Mouse (Mus musculus) midbrain, embryonic 12.5 days (tissue): ENCODE results near the gene Bbs10. TPM values are rescaled to one million over a fixed set of nuclear protein-coding genes. Genes with fewer than 3 reads are reported as not detected.

Experiments used
- ATAC-seq: fragments of 200-750 bp; cut with Nextera tagmentation; 2 replicates; pipeline ENCODE4 v1.8.0; 2017; ENCODE audit warnings: low read depth, moderate TSS enrichment, moderate library complexity; ENCODE audit not compliant: low FRiP score
- H3K27ac ChIP-seq: fragments of 300-500 bp; sonication (generic); replicated peaks from 2 replicates; pipeline ENCODE4 v1.5.1; 2016; ENCODE audit warnings: mild to moderate bottlenecking
- H3K27me3 ChIP-seq: fragments of 300-500 bp; sonication (generic); 2 replicates; pipeline ENCODE4 v1.6.1; 2016; ENCODE audit warnings: mild to moderate bottlenecking
- H3K36me3 ChIP-seq: fragments of 300-500 bp; sonication (generic); 2 replicates; pipeline ENCODE4 v1.6.1; 2016
- H3K4me1 ChIP-seq: fragments of 300-500 bp; sonication (generic); 2 replicates; pipeline ENCODE4 v1.6.1; 2016
- H3K4me2 ChIP-seq: fragments of 300-500 bp; sonication (generic); replicated peaks from 2 replicates; pipeline ENCODE4 v1.6.1; 2016; ENCODE audit warnings: mild to moderate bottlenecking, moderate library complexity
- H3K4me3 ChIP-seq: fragments of 300-500 bp; sonication (generic); 2 replicates; pipeline ENCODE4 v1.5.1; 2016; ENCODE audit warnings: mild to moderate bottlenecking
- H3K9ac ChIP-seq: fragments of 300-500 bp; sonication (generic); replicated peaks from 2 replicates; pipeline ENCODE4 v1.6.1; 2016; ENCODE audit warnings: mild to moderate bottlenecking, moderate library complexity
- H3K9me3 ChIP-seq: fragments of 300-500 bp; sonication (generic); 2 replicates; pipeline ENCODE4 v1.6.1; 2016; ENCODE audit warnings: mild to moderate bottlenecking
- WGBS: fragments of 180-500 bp; shearing (Covaris S2); methylation state at CpG from one replicate; pipeline ENCODE4 v1.1.7; 2016; 5-methylcytosine and 5-hydroxymethylcytosine counted together
- polyA plus RNA-seq: library from polyadenylated mRNA; unstranded; fragments of >200 nt; fragmentation: Nextera tagmentation; extraction: Ambion mirVana; gene quantifications from 2 replicates; pipeline ENCODE4 v1.2.1, GENCODE M21; 2016

Bbs10 gene
- polyA plus RNA-seq, result 7.2 and 7.9 TPM in 2 replicates

DNA sequence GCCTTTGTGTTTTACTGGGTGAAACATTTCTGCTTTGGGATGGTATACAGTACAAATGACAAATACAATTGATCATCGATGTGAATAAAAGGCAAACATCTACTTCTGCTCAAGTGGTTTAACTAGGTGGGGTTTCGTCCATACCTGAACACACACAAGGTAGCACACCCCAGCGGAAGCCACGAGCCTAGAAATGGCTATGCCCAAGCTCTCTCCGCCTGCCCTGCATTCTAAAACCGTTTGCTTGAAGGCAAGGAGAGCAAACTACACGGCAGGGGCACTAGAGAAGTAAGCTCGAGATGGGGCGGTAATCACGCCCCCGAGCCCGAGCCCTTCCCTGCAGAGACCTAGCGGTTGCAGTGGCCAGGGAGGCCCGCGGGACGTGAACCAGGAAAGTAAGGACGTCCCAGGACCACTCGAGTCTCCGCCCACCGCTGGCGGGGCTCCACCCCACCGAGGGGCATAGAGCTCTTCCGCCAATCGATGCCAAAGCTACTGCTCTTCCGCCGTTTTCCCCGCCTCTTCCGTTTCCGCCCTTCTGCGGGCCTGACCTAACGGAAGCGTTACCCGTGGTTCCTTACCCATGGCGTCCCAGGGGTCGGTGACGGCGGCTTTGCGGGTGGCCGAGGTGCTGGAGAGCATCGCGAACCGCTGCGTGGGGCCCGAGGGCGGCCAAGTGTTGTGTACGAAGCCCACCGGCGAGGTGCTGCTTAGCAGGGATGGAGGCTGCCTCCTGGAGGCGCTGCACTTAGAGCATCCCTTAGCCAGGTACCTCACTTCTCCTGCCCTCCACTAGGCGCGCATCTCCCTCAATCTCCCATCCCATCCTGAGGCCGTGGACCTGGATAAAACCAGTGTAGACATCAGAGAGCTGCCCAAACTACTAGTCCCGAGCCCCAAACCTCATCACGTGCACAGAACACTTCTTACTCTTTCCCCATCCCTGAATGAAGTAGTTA is at the start of gene Bbs10:
Gene Bbs10 (plus strand): TSS at position 540 of the 959 bp plus-strand sequence.
- peak; percentile 99 for ATAC-seq
- H3K4me3 ChIP-seq, result peak within 1 kb of the TSS; percentile 74
- peaks cover 10% of the 10 kb centered on the region for H3K4me1 ChIP-seq
- H3K27me3 ChIP-seq, result no peaks in the 10 kb centered on the region
- H3K4me2 ChIP-seq, result peak within 1 kb of the TSS; percentile 54
- peak within 1 kb of the TSS; percentile 66 for H3K9ac ChIP-seq
- peak within 1 kb of the TSS; percentile 90 for H3K27ac ChIP-seq
- WGBS, result 1% methylated on average over 54 of the region's 54 CpGs
- H3K36me3 ChIP-seq, result no peaks in the 10 kb centered on the region
- no peaks in the 10 kb centered on the region for H3K9me3 ChIP-seq

DNA sequence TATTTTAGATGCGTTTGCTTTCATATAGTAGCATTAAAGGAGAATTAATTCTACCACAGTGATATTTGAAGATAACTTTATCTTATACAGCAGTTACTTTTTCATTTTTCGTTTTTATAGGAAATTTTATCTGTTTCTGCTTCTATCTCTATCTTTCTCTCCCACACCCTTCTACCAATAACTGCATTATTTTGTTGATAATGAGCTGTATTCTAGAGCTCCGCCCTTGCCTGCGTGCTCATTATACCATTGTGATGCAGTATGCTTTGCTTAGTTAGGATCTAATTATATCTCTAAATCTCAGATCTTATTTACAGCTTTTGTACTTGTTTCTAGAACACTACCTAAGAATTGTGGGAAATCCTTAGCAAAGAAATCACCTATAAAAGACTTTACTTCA is 48.3 kb upstream of the Bbs10 start:
- Histone ChIP-seq H3K4me3 (no peak overlapping the region), H3K27me3 (no peaks in the 10 kb centered on the region), H3K27ac (no peak overlapping the region), H3K4me1 (peaks cover 12% of the 10 kb centered on the region), H3K9ac (no peak overlapping the region), H3K9me3 (no peaks in the 10 kb centered on the region), H3K4me2 (no peak overlapping the region), H3K36me3 (no peaks in the 10 kb centered on the region)
- WGBS, result 86% methylated on average over 4 of the region's 4 CpGs
- no peak for ATAC-seq

DNA sequence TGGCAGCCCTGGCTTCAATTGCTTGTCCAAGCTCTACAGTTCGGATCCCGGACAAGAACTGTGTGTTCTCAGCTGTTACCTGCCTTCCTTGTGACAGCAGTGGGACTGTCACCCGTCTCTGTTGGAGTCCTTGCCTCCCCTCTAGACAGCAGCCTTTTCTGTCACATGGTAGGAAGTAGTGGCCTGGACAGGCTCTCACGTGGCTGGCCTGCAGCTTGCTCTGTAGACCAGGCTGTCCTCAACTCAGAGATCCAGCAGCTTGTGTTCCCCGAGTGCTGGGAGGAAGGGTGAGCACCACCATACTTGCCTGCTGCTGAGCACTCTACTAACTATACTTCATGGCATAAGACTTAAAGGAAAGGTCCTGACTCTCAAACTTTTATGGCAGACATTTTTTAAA is 46.8 kb upstream of the Bbs10 start:
- 76% methylated on average over 5 of the region's 5 CpGs for WGBS
- H3K4me2 ChIP-seq, result no peak overlapping the region
- H3K9ac ChIP-seq, result no peak overlapping the region
- no peaks in the 10 kb centered on the region; the same call in 1 of the 2 replicates for H3K36me3 ChIP-seq
- ATAC-seq, result no peak
- peaks cover 12% of the 10 kb centered on the region for H3K4me1 ChIP-seq
- H3K4me3 ChIP-seq, result no peak overlapping the region
- H3K27me3 ChIP-seq, result no peaks in the 10 kb centered on the region
- H3K9me3 ChIP-seq, result no peaks in the 10 kb centered on the region
- no peak overlapping the region for H3K27ac ChIP-seq

DNA sequence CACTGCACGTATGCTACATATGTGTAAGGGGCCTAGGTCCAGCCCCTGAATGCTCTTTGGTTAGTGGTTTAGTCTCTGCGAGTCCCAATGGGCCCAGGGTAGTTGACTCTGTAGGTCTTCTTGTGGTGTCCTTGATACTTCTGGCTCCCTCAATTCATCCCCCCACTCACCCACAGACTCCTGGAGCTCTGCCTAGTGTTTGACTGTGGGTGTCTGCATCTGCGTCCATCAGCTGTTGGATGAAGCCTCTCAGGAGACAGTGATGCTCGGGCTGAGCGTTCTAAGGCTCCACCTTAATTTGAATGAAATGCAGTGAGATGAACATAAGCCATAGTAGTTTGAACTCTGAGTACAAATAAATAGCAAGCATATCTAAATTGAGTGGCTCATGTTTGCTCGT is 43.3 kb upstream of the Bbs10 start:
- Histone ChIP-seq H3K27ac (no peak overlapping the region), H3K4me2 (no peak overlapping the region), H3K4me1 (no peaks in the 10 kb centered on the region), H3K4me3 (no peak overlapping the region), H3K27me3 (no peaks in the 10 kb centered on the region), H3K36me3 (peaks cover 4% of the 10 kb centered on the region; the same call in 1 of the 2 replicates), H3K9ac (no peak overlapping the region), H3K9me3 (no peaks in the 10 kb centered on the region)
- WGBS, result 94% methylated on average over 6 of the region's 6 CpGs
- ATAC-seq, result no peak

DNA sequence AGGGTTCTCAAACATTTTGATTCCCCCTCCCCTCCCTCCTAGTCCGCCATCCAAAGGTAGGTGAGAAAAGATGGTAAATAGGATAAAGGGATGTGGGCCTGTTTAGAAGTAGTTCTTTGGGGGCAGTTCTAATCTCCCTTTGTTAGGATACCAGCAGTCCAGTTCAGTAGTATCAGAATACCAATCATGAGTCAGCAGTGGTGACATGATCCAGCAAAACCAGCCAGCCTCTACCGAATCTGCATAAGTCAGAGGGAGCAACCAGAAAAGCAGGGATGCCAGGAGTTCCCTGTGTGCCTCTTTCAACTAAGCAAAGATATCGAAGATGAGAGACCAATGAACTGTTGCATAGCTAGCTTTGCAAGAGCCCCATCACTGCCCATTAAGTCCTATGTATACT is 42.3 kb upstream of the Bbs10 start:
- Histone ChIP-seq H3K9ac (no peak overlapping the region), H3K4me2 (no peak overlapping the region), H3K4me3 (no peak overlapping the region), H3K4me1 (no peaks in the 10 kb centered on the region), H3K9me3 (no peaks in the 10 kb centered on the region), H3K27me3 (no peaks in the 10 kb centered on the region), H3K27ac (no peak overlapping the region), H3K36me3 (peaks cover 4% of the 10 kb centered on the region; the same call in 1 of the 2 replicates)
- 87% methylated on average over 3 of the region's 3 CpGs for WGBS
- no peak for ATAC-seq

DNA sequence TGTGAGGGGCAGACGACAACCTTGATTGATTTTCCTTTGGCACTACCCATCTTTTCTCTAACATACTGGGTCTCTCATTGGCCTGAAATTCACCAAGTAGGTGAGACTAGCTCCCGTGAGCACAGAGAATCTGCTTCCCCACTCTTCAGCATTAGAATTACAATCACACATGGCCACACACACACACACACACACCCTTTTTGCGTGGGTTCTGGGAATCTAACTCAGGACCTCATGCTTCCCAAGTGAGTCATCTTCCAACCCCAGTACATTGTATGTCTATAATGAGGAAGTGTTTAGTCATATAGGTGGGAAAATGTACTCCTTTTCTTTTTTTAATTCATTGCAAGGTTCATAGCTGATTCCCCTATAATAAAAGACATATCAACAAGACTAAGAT is 41.1 kb upstream of the Bbs10 start:
- Histone ChIP-seq H3K4me3 (no peak overlapping the region), H3K27me3 (no peaks in the 10 kb centered on the region), H3K9ac (no peak overlapping the region), H3K36me3 (peaks cover 4% of the 10 kb centered on the region; the same call in 1 of the 2 replicates), H3K9me3 (no peaks in the 10 kb centered on the region), H3K4me2 (no peak overlapping the region), H3K4me1 (no peaks in the 10 kb centered on the region), H3K27ac (no peak overlapping the region)
- WGBS, result 90% methylated on average over 3 of the region's 3 CpGs
- no peak for ATAC-seq

DNA sequence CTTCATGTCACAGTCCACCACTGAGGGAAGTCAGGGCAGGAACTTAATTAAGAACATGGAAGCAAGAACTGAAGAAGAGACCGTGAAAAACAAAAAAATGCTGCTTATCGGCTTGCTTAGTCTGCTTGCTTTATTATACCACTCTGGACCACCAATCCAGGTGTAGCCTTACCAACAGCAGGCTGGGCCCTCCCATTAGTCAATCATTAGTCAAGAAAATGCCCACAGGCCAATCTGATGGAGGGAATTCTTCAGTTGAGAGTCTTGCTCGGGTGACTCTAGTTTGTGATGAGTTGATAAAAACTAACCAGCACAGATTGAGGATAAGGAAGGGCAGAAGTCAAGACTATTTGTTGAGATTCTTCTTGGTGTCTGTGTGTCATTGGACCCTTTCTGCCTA is 40.2 kb upstream of the Bbs10 start:
- WGBS, result 100% methylated on average over 3 of the region's 3 CpGs
- H3K9me3 ChIP-seq, result no peaks in the 10 kb centered on the region
- no peak for ATAC-seq
- H3K9ac ChIP-seq, result no peak overlapping the region
- no peaks in the 10 kb centered on the region for H3K4me1 ChIP-seq
- no peaks in the 10 kb centered on the region for H3K27me3 ChIP-seq
- H3K27ac ChIP-seq, result no peak overlapping the region
- no peak overlapping the region for H3K4me2 ChIP-seq
- peaks cover 4% of the 10 kb centered on the region; the same call in 1 of the 2 replicates for H3K36me3 ChIP-seq
- H3K4me3 ChIP-seq, result no peak overlapping the region

DNA sequence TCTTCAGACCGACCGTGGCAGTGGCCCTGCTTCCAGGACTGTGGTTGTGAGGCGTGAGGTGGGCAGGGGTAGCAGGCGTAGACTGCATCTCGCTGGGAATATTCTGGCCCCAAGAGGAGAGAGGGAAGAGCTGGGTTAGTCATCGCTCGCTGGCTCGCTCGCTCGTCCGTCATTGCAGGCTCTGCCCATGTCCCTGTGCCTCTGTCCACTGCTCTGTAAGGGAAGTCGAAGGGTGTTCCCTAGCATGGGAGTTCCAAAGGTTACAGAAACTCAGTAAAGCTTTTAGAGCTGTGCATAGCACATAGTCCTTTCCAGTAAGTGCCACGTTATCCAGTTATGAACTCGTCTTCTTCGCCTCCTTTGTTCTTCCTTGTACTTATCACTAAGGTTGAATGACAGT is 26.8 kb upstream of the Bbs10 start:
- H3K4me1 ChIP-seq, result peaks cover 5% of the 10 kb centered on the region; the same call in 1 of the 2 replicates
- H3K4me2 ChIP-seq, result no peak overlapping the region
- H3K9me3 ChIP-seq, result no peaks in the 10 kb centered on the region
- ATAC-seq, result no peak
- H3K36me3 ChIP-seq, result peaks cover 38% of the 10 kb centered on the region
- H3K9ac ChIP-seq, result no peak overlapping the region
- no peak overlapping the region for H3K27ac ChIP-seq
- no peak overlapping the region for H3K4me3 ChIP-seq
- no peaks in the 10 kb centered on the region for H3K27me3 ChIP-seq
- 86% methylated on average over 15 of the region's 15 CpGs for WGBS

DNA sequence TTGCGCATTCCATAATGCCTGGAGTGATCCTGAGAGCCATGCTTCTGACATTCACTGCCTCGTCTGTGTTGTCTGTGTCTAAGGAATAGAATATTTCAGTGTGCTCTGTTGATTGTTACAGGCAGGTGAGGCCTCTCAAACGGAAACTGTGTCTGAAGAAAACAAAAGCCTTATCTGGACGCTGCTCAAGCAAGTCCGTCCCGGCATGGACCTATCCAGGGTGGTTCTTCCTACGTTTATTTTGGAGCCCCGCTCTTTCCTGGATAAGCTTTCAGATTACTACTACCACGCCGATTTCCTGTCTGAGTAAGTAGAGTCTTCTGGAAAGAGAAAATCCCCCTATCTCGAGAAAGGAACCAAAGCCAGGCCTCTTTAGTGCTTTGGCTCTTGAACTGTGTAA is 25.6 kb upstream of the Bbs10 start:
- WGBS, result 79% methylated on average over 11 of the region's 11 CpGs
- Histone ChIP-seq H3K4me2 (no peak overlapping the region), H3K9me3 (no peaks in the 10 kb centered on the region), H3K9ac (no peak overlapping the region), H3K27me3 (no peaks in the 10 kb centered on the region), H3K36me3 (peaks cover 37% of the 10 kb centered on the region), H3K4me3 (no peak overlapping the region), H3K27ac (no peak overlapping the region), H3K4me1 (peaks cover 5% of the 10 kb centered on the region; the same call in 1 of the 2 replicates)
- ATAC-seq, result no peak

DNA sequence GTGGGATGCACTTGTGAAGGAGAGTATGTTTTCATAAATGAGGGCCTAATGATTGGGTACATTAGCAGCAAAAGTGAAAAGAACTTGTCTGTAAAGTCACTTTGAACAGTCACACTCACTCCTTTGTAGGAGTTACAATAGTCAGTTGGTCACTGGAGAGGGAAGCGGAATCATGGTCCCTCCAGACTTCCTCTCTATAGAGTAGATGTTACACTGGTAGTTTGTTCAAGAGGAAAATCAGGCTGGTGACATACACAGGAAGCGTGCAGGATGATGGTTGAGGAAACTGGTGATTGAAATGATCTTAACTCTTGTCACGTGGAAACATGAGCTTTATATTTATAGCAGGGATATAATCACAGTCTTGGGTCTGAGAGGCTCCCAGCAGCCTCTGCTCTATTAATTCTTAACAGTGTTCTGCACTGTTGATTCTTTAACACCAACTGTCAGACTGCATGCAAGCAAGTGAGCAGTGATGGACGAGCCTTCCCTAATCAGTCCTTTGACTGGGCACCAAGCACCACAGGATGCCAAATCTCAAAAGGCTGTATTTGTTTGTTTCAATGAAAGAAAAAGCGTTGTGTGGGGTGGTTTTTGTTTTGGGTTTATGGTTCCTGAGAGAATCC is 24.9 kb upstream of the Bbs10 start:
- no peak overlapping the region for H3K27ac ChIP-seq

DNA sequence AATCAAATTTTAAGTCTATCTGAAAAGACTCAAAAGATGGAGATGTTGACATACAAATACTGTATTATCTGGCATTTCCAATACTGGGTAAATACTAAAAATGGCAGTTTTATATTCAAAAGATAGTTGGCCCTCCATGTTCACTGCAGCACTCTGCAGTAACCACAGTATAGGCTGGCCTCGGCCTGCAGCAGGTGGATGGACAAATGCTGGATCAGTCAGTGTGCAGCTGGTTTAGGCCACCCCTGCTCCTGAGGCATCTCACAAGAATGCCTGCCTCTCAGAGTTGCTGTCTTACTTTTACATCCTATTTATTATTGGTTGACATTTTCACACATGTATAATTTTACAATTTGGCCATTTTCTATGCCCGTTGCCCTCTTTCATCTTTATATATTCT is 22.7 kb upstream of the Bbs10 start:
- Histone ChIP-seq H3K36me3 (peaks cover 35% of the 10 kb centered on the region), H3K9me3 (no peaks in the 10 kb centered on the region), H3K4me2 (no peak overlapping the region), H3K4me1 (peaks cover 5% of the 10 kb centered on the region; the same call in 1 of the 2 replicates), H3K4me3 (no peak overlapping the region), H3K9ac (no peak overlapping the region), H3K27me3 (no peaks in the 10 kb centered on the region), H3K27ac (no peak overlapping the region)
- no peak for ATAC-seq
- WGBS, result 86% methylated on average over 2 of the region's 2 CpGs

More for the DNA sequence above, 24.9 kb upstream of the Bbs10 start:
- peaks cover 37% of the 10 kb centered on the region for H3K36me3 ChIP-seq
- H3K4me1 ChIP-seq, result peaks cover 5% of the 10 kb centered on the region; the same call in 1 of the 2 replicates
- H3K4me3 ChIP-seq, result no peak overlapping the region
- no peak overlapping the region for H3K4me2 ChIP-seq
- H3K9me3 ChIP-seq, result no peaks in the 10 kb centered on the region
- peak; percentile 77; the same call in 1 of the 2 replicates for ATAC-seq
- no peaks in the 10 kb centered on the region for H3K27me3 ChIP-seq
- no peak overlapping the region for H3K9ac ChIP-seq
- 32% methylated on average over 5 of the region's 5 CpGs for WGBS

DNA sequence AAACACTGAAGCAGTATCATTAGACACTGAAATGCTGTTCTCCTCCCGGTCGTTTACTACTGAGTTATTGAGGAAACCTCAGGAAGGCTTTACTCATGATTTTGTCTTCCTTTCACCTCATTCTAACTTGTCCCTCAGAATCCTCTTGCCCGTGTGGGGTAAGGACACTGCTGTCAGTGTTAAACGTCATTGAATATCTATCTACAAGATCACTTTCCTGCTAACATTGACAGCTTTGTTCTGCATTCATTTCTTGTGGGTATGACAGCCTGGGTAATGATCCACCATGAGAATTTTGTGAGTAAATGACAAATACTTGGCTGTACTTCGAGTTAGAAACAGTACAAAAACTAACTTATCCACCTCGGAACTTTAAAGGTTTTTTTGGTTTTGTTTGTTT is 848 bp upstream of the Bbs10 start:
- H3K27me3 ChIP-seq, result no peaks in the 10 kb centered on the region
- H3K27ac ChIP-seq, result 0 out of 2 replicates have a peak overlapping the region, but pooled peaks have one; percentile 90
- WGBS, result 51% methylated on average over 6 of the region's 6 CpGs
- peak overlapping the region; percentile 54 for H3K4me2 ChIP-seq
- 0 out of 2 replicates have a peak overlapping the region, but pooled peaks have one; percentile 66 for H3K9ac ChIP-seq
- ATAC-seq, result no peak
- peak overlapping the region; percentile 74 for H3K4me3 ChIP-seq
- H3K36me3 ChIP-seq, result peaks cover 3% of the 10 kb centered on the region; the same call in 1 of the 2 replicates
- H3K9me3 ChIP-seq, result no peaks in the 10 kb centered on the region
- peaks cover 10% of the 10 kb centered on the region for H3K4me1 ChIP-seq
